Mouse (Mus musculus) urinary bladder, postnatal 36 days (tissue): Measurements from ENCODE around the gene Tbl2.

ENCODE experiments used
- DNase-seq, 2 experiments: peaks; one replicate each; pipeline ENCODE4 v3.0.0; 2022; ENCODE audit warnings: low spot score in 2 of 2, mixed read lengths in 1 of 2

Gene Tbl2

GRCm38 (mm10) chr5:135148715-135149052 lies 773 bp upstream of the Tbl2 start:
- no peak for DNase-seq

GRCm38 (mm10) chr5:135149820-135150178 lies 342 bp downstream of the Tbl2 start:
- DNase-seq = no peak

- no peak for DNase-seq
These were observed 7.0 kb downstream of the Tbl2 start for GRCm38 (mm10) chr5:135156496-135156895.

GRCm38 (mm10) chr5:135161221-135161620 lies 11.8 kb downstream of the Tbl2 start:
- peak; percentile 16 to 68 for DNase-seq

- DNase-seq = no peak
These were observed 12.2 kb downstream of the Tbl2 start for GRCm38 (mm10) chr5:135161650-135162049.

- DNase-seq = no peak
These were observed 12.9 kb downstream of the Tbl2 start for GRCm38 (mm10) chr5:135162361-135162760.

GRCm38 (mm10) chr5:135162821-135163220 lies 13.4 kb downstream of the Tbl2 start:
- DNase-seq = no peak

GRCm38 (mm10) chr5:135166909-135167308 lies 17.5 kb downstream of the Tbl2 start:
- no peak for DNase-seq

GRCm38 (mm10) chr5:135167469-135167868 lies 18.0 kb downstream of the Tbl2 start:
- no peak for DNase-seq

GRCm38 (mm10) chr5:135168063-135169062 lies 18.9 kb downstream of the Tbl2 start, which contains the start of gene Bcl7b:
Gene Bcl7b, plus strand, starts transcription at chr5:135168283.
- DNase-seq = peak; percentile 94 to 98

- no peak for DNase-seq
These were observed 20.0 kb downstream of the Tbl2 start for GRCm38 (mm10) chr5:135169479-135169878.

GRCm38 (mm10) chr5:135171688-135172220 lies 22.3 kb downstream of the Tbl2 start:
- no peak for DNase-seq

GRCm38 (mm10) chr5:135172986-135173385 lies 23.5 kb downstream of the Tbl2 start:
- DNase-seq = no peak

GRCm38 (mm10) chr5:135175086-135175485 lies 25.6 kb downstream of the Tbl2 start:
- no peak for DNase-seq

- no peak for DNase-seq
These were observed 29.1 kb downstream of the Tbl2 start for GRCm38 (mm10) chr5:135178523-135178922.

- DNase-seq = no peak
These were observed 29.5 kb downstream of the Tbl2 start for GRCm38 (mm10) chr5:135178996-135179395.

- no peak for DNase-seq
These were observed 30.2 kb downstream of the Tbl2 start for GRCm38 (mm10) chr5:135179616-135180015.

- no peak for DNase-seq
These were observed 31.3 kb downstream of the Tbl2 start for GRCm38 (mm10) chr5:135180796-135181195.

GRCm38 (mm10) chr5:135181776-135182175 lies 32.3 kb downstream of the Tbl2 start:
- DNase-seq = no peak

- no peak for DNase-seq
These were observed 33.8 kb downstream of the Tbl2 start for GRCm38 (mm10) chr5:135183131-135183861.

- no peak for DNase-seq
These were observed 35.6 kb downstream of the Tbl2 start for GRCm38 (mm10) chr5:135185016-135185415.

- no peak for DNase-seq
These were observed 36.1 kb downstream of the Tbl2 start for GRCm38 (mm10) chr5:135185596-135185995.
